Mouse (Mus musculus): ENCODE data around the gene Mertk. TPM values are rescaled to one million over a fixed set of nuclear protein-coding genes. Genes with fewer than 3 reads are reported as not detected.

Mertk gene
- total and polyA plus RNA-seq, 3 experiments = 0.05 TPM; not detected in 2

DNA sequence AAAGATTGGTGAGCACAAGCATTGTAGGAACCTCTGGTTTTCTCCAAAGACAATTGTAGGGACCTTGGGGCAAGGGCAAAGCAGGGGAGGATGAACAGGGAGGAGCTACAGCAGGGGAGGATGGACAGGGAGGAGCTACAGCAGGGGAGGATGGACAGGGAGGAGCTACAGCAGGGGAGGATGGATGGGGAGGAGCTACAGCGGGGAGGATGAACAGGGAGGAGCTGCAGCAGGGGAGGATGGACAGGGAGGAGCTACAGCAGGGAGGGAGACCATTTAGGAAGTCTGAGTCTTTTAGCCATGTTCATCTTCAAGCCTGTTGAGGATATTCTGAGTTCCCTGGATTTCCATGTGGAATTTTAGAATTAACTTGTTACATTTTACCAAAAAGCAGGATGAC, 88.0 kb downstream of the Mertk start:
- no peak overlapping the region for H3K9ac ChIP-seq (ENCODE audit: insufficient read depth, low read depth)
- in situ Hi-C loops (cut with MboI; ENCODE audit: low pct_ligation_motif_present, low pct_unique_long_range_greater_than_20kb, low sequenced_read_pairs) = no loop called here
- H3K27me3 ChIP-seq (replicated peaks) = no peaks in the 10 kb centered on the region
- no peaks in the 10 kb centered on the region for H3K79me2 ChIP-seq (replicated peaks; ENCODE audit: control insufficient read depth, extremely low read depth, insufficient read depth, poor library complexity, severe bottlenecking)
- no peaks in the 10 kb centered on the region; a peak in 1 of 4 replicates for H3K4me1 ChIP-seq (ENCODE audit: control insufficient read depth in 1 of 2, insufficient read depth in 2 of 2)
- no peak overlapping the region for H3K4me2 ChIP-seq (ENCODE audit: insufficient read depth, low read depth, poor library complexity, severe bottlenecking)
- no peaks in the 10 kb centered on the region for H3K36me3 ChIP-seq (replicated peaks in 1 of 2; ENCODE audit: control insufficient read depth in 1 of 2, insufficient read depth in 1 of 2, low read length in 1 of 2)
- no peaks in the 10 kb centered on the region for H3K9me3 ChIP-seq (replicated peaks; ENCODE audit: low read length)
- dilution Hi-C loops (cut with MboI; ENCODE audit: extremely low pct_ligation_motif_present, extremely low pct_unique_long_range_greater_than_20kb, low sequenced_read_pairs) = no loop called here
- H3K4me3 ChIP-seq (replicated peaks in 1 of 3; ENCODE audit: low read depth in 2 of 3, low read length in 2 of 3, poor library complexity in 1 of 3) = no peak overlapping the region
- H3K27ac ChIP-seq (ENCODE audit: insufficient read depth, low read depth) = no peak overlapping the region
- DNase-seq (ENCODE audit: extremely low read depth) = no peak
- TF ChIP-seq UBTF (IDR thresholded peaks at IDR 0.05; ENCODE audit: low read depth, low read length) = no peak
- no peak for TF ChIP-seq MEF2A (IDR thresholded peaks at IDR 0.05; ENCODE audit: borderline replicate concordance, low read depth, low read length)
- TF ChIP-seq MAZ (IDR thresholded peaks at IDR 0.05; ENCODE audit: low read depth, low read length) = no peak
- no peak for TF ChIP-seq MYC (IDR thresholded peaks at IDR 0.05; ENCODE audit: low read depth, low read length)
- TF ChIP-seq MAX (IDR thresholded peaks at IDR 0.05; ENCODE audit: low read length) = no peak
- no peak for TF ChIP-seq POLR2A (IDR thresholded peaks at IDR 0.05; ENCODE audit: low read depth, low read length)
- no peak for TF ChIP-seq RAD21 (IDR thresholded peaks at IDR 0.05; ENCODE audit: low read depth, low read length)
- no peak for TF ChIP-seq JUND (conservative IDR thresholded peaks at IDR 0.05; ENCODE audit: low read depth, low read length)
- no peak for TF ChIP-seq ETS1 (conservative IDR thresholded peaks at IDR 0.05; ENCODE audit: low read depth, low read length)

DNA sequence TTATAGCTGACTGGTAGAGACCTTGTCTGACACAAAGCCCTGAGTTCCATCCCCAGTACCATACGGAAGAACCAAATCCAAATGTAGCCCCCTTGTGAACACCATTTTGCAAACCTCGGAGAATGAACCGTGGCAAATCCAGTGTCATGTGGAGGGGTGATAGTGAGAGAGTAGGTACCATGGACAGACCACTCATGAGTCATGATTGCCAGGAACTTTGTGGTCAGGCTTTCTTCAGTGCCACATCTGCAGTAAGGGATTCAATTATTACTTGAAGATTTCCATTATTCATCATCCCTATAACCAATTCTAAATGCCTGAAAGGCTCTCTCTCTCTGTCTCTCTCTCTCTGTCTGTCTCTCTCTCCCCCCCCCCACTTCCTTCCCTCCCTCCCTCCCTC, 89.0 kb downstream of the Mertk start:
- Histone ChIP-seq H3K27me3 (replicated peaks) (no peaks in the 10 kb centered on the region), H3K4me2 (ENCODE audit: insufficient read depth, low read depth, poor library complexity, severe bottlenecking) (no peak overlapping the region), H3K4me3 (replicated peaks in 1 of 3; ENCODE audit: low read depth in 2 of 3, low read length in 2 of 3, poor library complexity in 1 of 3) (no peak overlapping the region), H3K4me1 (ENCODE audit: control insufficient read depth in 1 of 2, insufficient read depth in 2 of 2) (no peaks in the 10 kb centered on the region), H3K9me3 (replicated peaks; ENCODE audit: low read length) (no peaks in the 10 kb centered on the region), H3K36me3 (replicated peaks in 1 of 2; ENCODE audit: control insufficient read depth in 1 of 2, insufficient read depth in 1 of 2, low read length in 1 of 2) (no peaks in the 10 kb centered on the region), H3K79me2 (replicated peaks; ENCODE audit: control insufficient read depth, extremely low read depth, insufficient read depth, poor library complexity, severe bottlenecking) (no peaks in the 10 kb centered on the region), H3K27ac (ENCODE audit: insufficient read depth, low read depth) (no peak overlapping the region), H3K9ac (ENCODE audit: insufficient read depth, low read depth) (no peak overlapping the region)
- in situ Hi-C loops (cut with MboI; ENCODE audit: low pct_ligation_motif_present, low pct_unique_long_range_greater_than_20kb, low sequenced_read_pairs) (no loop called here), dilution Hi-C loops (cut with MboI; ENCODE audit: extremely low pct_ligation_motif_present, extremely low pct_unique_long_range_greater_than_20kb, low sequenced_read_pairs) (no loop called here)
- no peak for TF ChIP-seq JUN (IDR thresholded peaks at IDR 0.05; ENCODE audit: insufficient read depth, low read depth, low read length)
- TF ChIP-seq ZKSCAN1 (IDR thresholded peaks at IDR 0.05; ENCODE audit: borderline replicate concordance, low read depth, low read length) = no peak
- TF ChIP-seq ETS1 (conservative IDR thresholded peaks at IDR 0.05; ENCODE audit: low read depth, low read length) = no peak
- no peak for TF ChIP-seq RAD21 (IDR thresholded peaks at IDR 0.05; ENCODE audit: low read depth, low read length)
- no peak for TF ChIP-seq UBTF (IDR thresholded peaks at IDR 0.05; ENCODE audit: low read depth, low read length)
- no peak for TF ChIP-seq MAFK (IDR thresholded peaks at IDR 0.05; ENCODE audit: insufficient replicate concordance, low read length)
- TF ChIP-seq BHLHE40 (IDR thresholded peaks at IDR 0.05; ENCODE audit: low read depth, low read length) = no peak
- no peak for TF ChIP-seq HCFC1 (IDR thresholded peaks at IDR 0.05; ENCODE audit: low read depth, low read length)
- no peak for TF ChIP-seq IRF4 (IDR thresholded peaks at IDR 0.05; ENCODE audit: low read depth, low read length)
- TF ChIP-seq POLR2AphosphoS2 (IDR thresholded peaks at IDR 0.05; ENCODE audit: low read depth, low read length) = no peak
- no peak for TF ChIP-seq MYC (IDR thresholded peaks at IDR 0.05; ENCODE audit: low read depth, low read length)
- no peak for DNase-seq (ENCODE audit: extremely low read depth)
